Mouse (Mus musculus): ENCODE results near the gene Ascc2.
A peak's percentile ranks its signal among the peaks of the same experiment; 100 is the strongest.

The Ascc2 gene

GRCm38 (mm10) chr11:4637534-4638234, at the start of gene Ascc2:
TSS of gene Ascc2 (plus strand) at chr11:4637747.
- peak; percentile 94 for DNase-seq

- DNase-seq, result no peak
Observed at GRCm38 (mm10) chr11:4591811-4592210, 45.7 kb upstream of the Ascc2 start.

GRCm38 (mm10) chr11:4593491-4593848, 44.1 kb upstream of the Ascc2 start:
- DNase-seq, result no peak

GRCm38 (mm10) chr11:4593849-4594607, 43.5 kb upstream of the Ascc2 start:
- DNase-seq, result no peak

- DNase-seq, result peak; percentile 99
Observed at GRCm38 (mm10) chr11:4594608-4595500, 42.7 kb upstream of the Ascc2 start, which contains the start of gene Mtmr3. TSS of gene Mtmr3 (minus strand) at chr11:4594863.

GRCm38 (mm10) chr11:4598411-4598810, 39.1 kb upstream of the Ascc2 start:
- DNase-seq, result no peak

- DNase-seq, result no peak
Observed at GRCm38 (mm10) chr11:4599916-4600315, 37.6 kb upstream of the Ascc2 start.

GRCm38 (mm10) chr11:4601890-4602289, 35.7 kb upstream of the Ascc2 start:
- no peak for DNase-seq

- DNase-seq, result peak; percentile 33
Observed at GRCm38 (mm10) chr11:4602691-4603441, 34.7 kb upstream of the Ascc2 start.

GRCm38 (mm10) chr11:4604441-4604840, 33.1 kb upstream of the Ascc2 start:
- DNase-seq, result no peak

GRCm38 (mm10) chr11:4605414-4605813, 32.1 kb upstream of the Ascc2 start:
- peak; percentile 24 for DNase-seq

GRCm38 (mm10) chr11:4606541-4606940, 31.0 kb upstream of the Ascc2 start:
- DNase-seq, result no peak

GRCm38 (mm10) chr11:4611904-4612303, 25.6 kb upstream of the Ascc2 start:
- no peak for DNase-seq

- no peak for DNase-seq
Observed at GRCm38 (mm10) chr11:4620017-4620485, 17.5 kb upstream of the Ascc2 start, which contains the start of gene Gm11032. TSS of gene Gm11032 (plus strand) at chr11:4620067.

- DNase-seq, result no peak
Observed at GRCm38 (mm10) chr11:4620501-4621108, 16.9 kb upstream of the Ascc2 start.

GRCm38 (mm10) chr11:4621866-4622265, 15.7 kb upstream of the Ascc2 start:
- no peak for DNase-seq

- DNase-seq, result no peak
Observed at GRCm38 (mm10) chr11:4622442-4622986, 15.0 kb upstream of the Ascc2 start.

- no peak for DNase-seq
Observed at GRCm38 (mm10) chr11:4622997-4623396, 14.6 kb upstream of the Ascc2 start.

- DNase-seq, result no peak
Observed at GRCm38 (mm10) chr11:4625931-4626330, 11.6 kb upstream of the Ascc2 start.

GRCm38 (mm10) chr11:4627636-4628035, 9.9 kb upstream of the Ascc2 start:
- DNase-seq, result no peak

GRCm38 (mm10) chr11:4629861-4630280, 7.7 kb upstream of the Ascc2 start:
- DNase-seq, result no peak

- no peak for DNase-seq
Observed at GRCm38 (mm10) chr11:4633420-4633819, 4.1 kb upstream of the Ascc2 start.

All from thymus, postnatal 14 days (tissue).